Mouse (Mus musculus) megakaryocyte progenitor cell, adult 5-6 weeks (primary cell): ENCODE results near the gene Pacrg. TPM values are rescaled to one million over a fixed set of nuclear protein-coding genes. Genes with fewer than 3 reads are reported as not detected.

Experiments
- ATAC-seq: replicated peaks from 2 replicates; pipeline ENCODE4 v1.8.0; 2016; ENCODE audit warnings: mild to moderate bottlenecking, moderate TSS enrichment, inconsistent platforms; ENCODE audit not compliant: poor library complexity
- total RNA-seq, 2 experiments: library from RNA; stranded (forward) in 1 of 2; stranded (reverse) in 1 of 2; fragments of 157-497, 149-512 nt in 1 of 2; fragments of 200-1000 nt in 1 of 2; gene quantifications; 2 replicates each; pipeline versions ENCODE4 v1.2.3 to v1.2.4; 2015 to 2017

The Pacrg gene
- total RNA-seq, 2 experiments from 2014 or later, result 0.46 TPM; not detected in 1

GRCm38 (mm10) chr17:10414383-10414782 lies 425.7 kb downstream of the Pacrg start:
- no peak for ATAC-seq

GRCm38 (mm10) chr17:10413870-10414269 lies 426.2 kb downstream of the Pacrg start:
- no peak for ATAC-seq

- no peak for ATAC-seq
These were observed 429.3 kb downstream of the Pacrg start for GRCm38 (mm10) chr17:10410597-10411476.

- peak; percentile 52 for ATAC-seq
These were observed 431.4 kb downstream of the Pacrg start for GRCm38 (mm10) chr17:10408681-10409081.

- ATAC-seq, result no peak
These were observed 432.9 kb downstream of the Pacrg start for GRCm38 (mm10) chr17:10407031-10407722.

- no peak for ATAC-seq
These were observed 433.8 kb downstream of the Pacrg start for GRCm38 (mm10) chr17:10406311-10406710.

- ATAC-seq, result no peak
These were observed 434.2 kb downstream of the Pacrg start for GRCm38 (mm10) chr17:10405906-10406305.

- no peak for ATAC-seq
These were observed 436.9 kb downstream of the Pacrg start for GRCm38 (mm10) chr17:10403186-10403585.

GRCm38 (mm10) chr17:10402064-10402640 lies 438.0 kb downstream of the Pacrg start:
- ATAC-seq, result no peak

- no peak for ATAC-seq
These were observed 438.6 kb downstream of the Pacrg start for GRCm38 (mm10) chr17:10401529-10401928.

- no peak for ATAC-seq
These were observed 440.4 kb downstream of the Pacrg start for GRCm38 (mm10) chr17:10399706-10400105.

- ATAC-seq, result no peak
These were observed 441.2 kb downstream of the Pacrg start for GRCm38 (mm10) chr17:10398871-10399270.

GRCm38 (mm10) chr17:10397924-10398627 lies 442.0 kb downstream of the Pacrg start:
- ATAC-seq, result no peak

- ATAC-seq, result no peak
These were observed 442.8 kb downstream of the Pacrg start for GRCm38 (mm10) chr17:10397336-10397735.

- ATAC-seq, result no peak
These were observed 443.2 kb downstream of the Pacrg start for GRCm38 (mm10) chr17:10396863-10397262.

- ATAC-seq, result no peak
These were observed 445.3 kb downstream of the Pacrg start for GRCm38 (mm10) chr17:10394855-10395254.

GRCm38 (mm10) chr17:10393766-10394165 lies 446.3 kb downstream of the Pacrg start:
- no peak for ATAC-seq

- ATAC-seq, result peak; percentile 87
These were observed 447.6 kb downstream of the Pacrg start for GRCm38 (mm10) chr17:10392342-10393034.

GRCm38 (mm10) chr17:10390232-10391172 lies 449.6 kb downstream of the Pacrg start:
- ATAC-seq, result no peak
